Mouse (Mus musculus) embryonic fibroblast, embryonic 13.5 days (primary cell): ENCODE results near the gene Cdan1. TPM values are rescaled to one million over a fixed set of nuclear protein-coding genes. Genes with fewer than 3 reads are reported as not detected.

Source experiments
- H3K27ac ChIP-seq: 2 replicates; pipeline ENCODE4 v1.5.1; 2012; ENCODE audit warnings: low read length, control low read depth, inconsistent platforms; ENCODE audit not compliant: insufficient read depth
- H3K4me1 ChIP-seq: 2 replicates; pipeline ENCODE4 v1.6.1; 2011; ENCODE audit warnings: low read length; ENCODE audit not compliant: control insufficient read depth, insufficient read depth
- H3K4me3 ChIP-seq: 2 replicates; pipeline ENCODE4 v1.5.1; 2011; ENCODE audit warnings: mild to moderate bottlenecking, control low read depth, low read length; ENCODE audit not compliant: insufficient read depth
- CTCF ChIP-seq: IDR thresholded peaks from 2 replicates; pipeline ENCODE4 v1.5.1; 2011; ENCODE audit warnings: mild to moderate bottlenecking, control low read depth, low read length, moderate library complexity, borderline replicate concordance; ENCODE audit not compliant: insufficient read depth
- POLR2A ChIP-seq: IDR thresholded peaks from 2 replicates; pipeline ENCODE4 v1.6.1; 2011; ENCODE audit warnings: low read depth, mild to moderate bottlenecking, control low read depth, low read length, moderate library complexity
- polyA plus RNA-seq: library from polyadenylated mRNA; stranded (reverse); fragments of >200 nt; gene quantifications from 2 replicates; pipeline ENCODE4 v1.2.4, GENCODE M21; 2011; ENCODE audit warnings: low read depth; ENCODE audit not compliant: missing spikeins, insufficient read length

Gene Cdan1
- polyA plus RNA-seq, 1 experiment = 11.1 TPM

DNA sequence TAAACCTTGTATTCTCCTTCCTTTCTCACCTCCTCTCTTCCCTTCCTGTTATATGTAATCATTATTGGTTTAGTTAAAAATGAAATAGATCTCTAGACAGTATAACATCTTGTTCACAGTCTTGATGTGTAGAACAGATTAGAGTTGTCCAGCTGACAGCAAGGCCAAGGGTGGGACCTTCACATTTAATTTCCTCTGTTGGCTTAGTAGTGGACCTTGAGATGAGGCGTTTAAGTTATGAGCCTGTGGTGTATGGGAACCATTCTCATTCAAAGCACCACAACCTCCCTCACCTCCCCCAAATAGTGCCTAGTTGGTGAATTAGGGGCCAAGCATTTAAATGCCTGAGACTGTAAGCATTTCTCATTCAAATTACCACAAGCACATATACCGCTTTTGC lies 182.5 kb downstream of the Cdan1 start:
- no peak overlapping the region for H3K4me3 ChIP-seq
- H3K27ac ChIP-seq = no peak overlapping the region
- H3K4me1 ChIP-seq = peaks cover 2% of the 10 kb centered on the region; the same call in 1 of the 2 replicates
- TF ChIP-seq POLR2A (no peak), CTCF (no peak)

Other genes with a start within 250 kb of the Cdan1 start
- gene Haus2, start 240.7 kb downstream of the Cdan1 start, polyA plus RNA-seq = 19.5 and 26.0 TPM in 2 replicates
- 13.0 and 16.6 TPM in 2 replicates for gene Lrrc57, start 240.6 kb downstream of the Cdan1 start, polyA plus RNA-seq
- 8.6 and 11.5 TPM in 2 replicates for gene Stard9, start 221.0 kb downstream of the Cdan1 start, polyA plus RNA-seq
- gene Ttbk2, start 476 bp upstream of the Cdan1 start, polyA plus RNA-seq = 12.3 and 15.7 TPM in 2 replicates
- gene Ubr1, start 120.6 kb upstream of the Cdan1 start, polyA plus RNA-seq = 24.8 and 25.4 TPM in 2 replicates
- 5.0 and 8.0 TPM in 2 replicates for gene Tmem62, start 126.9 kb upstream of the Cdan1 start, polyA plus RNA-seq
- 31.8 and 37.2 TPM in 2 replicates for gene Ccndbp1, start 158.3 kb upstream of the Cdan1 start, polyA plus RNA-seq
- gene Epb42, start 186.9 kb upstream of the Cdan1 start, polyA plus RNA-seq = not detected in 2 replicates
- not detected in 2 replicates for gene Tgm5, start 235.7 kb upstream of the Cdan1 start, polyA plus RNA-seq